In genomic region chr16:85127661-85128346, GRCm38 (mm10) we compare ENCODE assay signal across 10 mouse cellular contexts. TPM values are rescaled to one million over a fixed set of nuclear protein-coding genes. Genes with fewer than 3 reads are reported as not detected.
DNase-seq lines count a peak whose midpoint lies in the region; ATAC-seq and TF ChIP-seq lines count a peak whose summit lies in the region.
"Had no signal": no experiment of that assay in that cellular context is flagged by ENCODE, and none has a peak within 500 bp of the region (broad histone marks: within the 10 kb centered on the region; RNA-seq: fewer than 3 reads in every experiment).

No protein-coding gene starts in this region.

- H3K9me3 ChIP-seq in heart, embryonic 12.5 days (replicated peaks): no peaks in the 10 kb centered on the region; the same call in 1 of the 2 replicates
- no peaks in the 10 kb centered on the region for H3K9me3 ChIP-seq in lung, postnatal 0 days (ENCODE audit: low read length)
- no peaks in the 10 kb centered on the region for H3K9me3 ChIP-seq in forebrain, embryonic 15.5 days
- H3K9me3 ChIP-seq in neural tube, embryonic 15.5 days (replicated peaks): no peaks in the 10 kb centered on the region

- H3K4me2 ChIP-seq in heart, embryonic 12.5 days: no peak overlapping the region
- no peak overlapping the region for H3K4me2 ChIP-seq in lung, postnatal 0 days (replicated peaks; ENCODE audit: low read depth, low read length)
- H3K4me2 ChIP-seq in forebrain, embryonic 15.5 days (replicated peaks): no peak overlapping the region
- H3K4me2 ChIP-seq in neural tube, embryonic 15.5 days: no peak overlapping the region

- H3K9ac ChIP-seq in heart, embryonic 12.5 days: no peak overlapping the region
- no peak overlapping the region for H3K9ac ChIP-seq in lung, postnatal 0 days (replicated peaks; ENCODE audit: low read depth)
- no peak overlapping the region for H3K9ac ChIP-seq in forebrain, embryonic 15.5 days (replicated peaks)
- no peak overlapping the region for H3K9ac ChIP-seq in neural tube, embryonic 15.5 days (replicated peaks)

- 71% methylated on average over 11 of the region's 11 CpGs for WGBS in heart, embryonic 12.5 days
- WGBS in lung, postnatal 0 days: 62% methylated on average over 11 of the region's 11 CpGs
- whole genome bisulfite sequencing in forebrain, embryonic 15.5 days: 65% methylated on average over 11 of the region's 11 CpGs
- WGBS in neural tube, embryonic 15.5 days: 63% methylated on average over 11 of the region's 11 CpGs

- TF ChIP-seq EP300 in lung, postnatal 0 days (IDR thresholded peaks at IDR 0.05): no peak

- DNase-seq in heart, postnatal 25 days (ENCODE audit: low spot score): no peak
- DNase-seq in lung, postnatal 0 days (ENCODE audit: low spot score): no peak
- no peak for DNase-seq in lung, postnatal 25 days (ENCODE audit: low spot score)
- no peak for DNase-seq in thymus, postnatal 10 days (ENCODE audit: low spot score in 2 of 2)
- DNase-seq in frontal cortex, postnatal 36 days (ENCODE audit: low spot score in 2 of 2): no peak
- DNase-seq: kidney, postnatal 4 days; lung, postnatal 10 days had no signal

- no peak for ATAC-seq in heart, embryonic 12.5 days (ENCODE audit: insufficient number of reproducible peaks, low FRiP score)
- ATAC-seq in lung, postnatal 0 days: no peak
- ATAC-seq in forebrain, embryonic 15.5 days (replicated peaks): no peak; the same call in 1 of the 2 replicates
- 0 out of 2 replicates have a peak, but pooled peaks have one; percentile 18 for ATAC-seq in neural tube, embryonic 15.5 days (ENCODE audit: low FRiP score)

- H3K36me3 ChIP-seq in heart, embryonic 12.5 days: 0 out of 2 replicates have a peak, but pooled peaks cover 10% of the 10 kb centered on the region
- no peaks in the 10 kb centered on the region for H3K36me3 ChIP-seq in lung, postnatal 0 days (ENCODE audit: insufficient read depth, low read length)
- H3K36me3 ChIP-seq in forebrain, embryonic 15.5 days: no peaks in the 10 kb centered on the region
- 0 out of 2 replicates have a peak, but pooled peaks cover 3% of the 10 kb centered on the region for H3K36me3 ChIP-seq in neural tube, embryonic 15.5 days

- H3K4me1 ChIP-seq in heart, embryonic 12.5 days (replicated peaks): peaks cover 47% of the 10 kb centered on the region
- H3K4me1 ChIP-seq in lung, postnatal 0 days (ENCODE audit: insufficient read depth, low read depth, low read length): peaks cover 26% of the 10 kb centered on the region
- peaks cover 28% of the 10 kb centered on the region for H3K4me1 ChIP-seq in forebrain, embryonic 15.5 days
- H3K4me1 ChIP-seq in neural tube, embryonic 15.5 days: peaks cover 35% of the 10 kb centered on the region

- no peaks in the 10 kb centered on the region for H3K27me3 ChIP-seq in heart, embryonic 12.5 days (replicated peaks)
- no peaks in the 10 kb centered on the region for H3K27me3 ChIP-seq in lung, postnatal 0 days (replicated peaks; ENCODE audit: insufficient read depth, low read length)
- H3K27me3 ChIP-seq in forebrain, embryonic 15.5 days: no peaks in the 10 kb centered on the region
- H3K27me3 ChIP-seq in neural tube, embryonic 15.5 days (replicated peaks): no peaks in the 10 kb centered on the region

- H3K27ac ChIP-seq in heart, embryonic 12.5 days (ENCODE audit: poor library complexity, severe bottlenecking): peak overlapping the region; percentile 9; the same call in 1 of the 2 replicates
- peak overlapping the region; percentile 74 for H3K27ac ChIP-seq in lung, postnatal 0 days (ENCODE audit: low read length)
- H3K27ac ChIP-seq in forebrain, embryonic 15.5 days (replicated peaks): peak overlapping the region; percentile 80
- peak overlapping the region; percentile 35 for H3K27ac ChIP-seq in neural tube, embryonic 15.5 days (replicated peaks)

- H3K4me3 ChIP-seq in heart, embryonic 12.5 days: no peak overlapping the region
- H3K4me3 ChIP-seq in lung, postnatal 0 days (ENCODE audit: low read depth, low read length): no peak overlapping the region
- no peak overlapping the region for H3K4me3 ChIP-seq in forebrain, embryonic 15.5 days
- no peak overlapping the region for H3K4me3 ChIP-seq in neural tube, embryonic 15.5 days (replicated peaks)

- no peak for TF ChIP-seq CTCF in lung, postnatal 0 days (IDR thresholded peaks at IDR 0.05)

- intact Hi-C loops in heart, postnatal 25 days (cut with DNase I): no loop called here

RNA-seq across cellular contexts. Expression of gene App, which starts 45.8 kb away (rescaled TPM):
- 202 and 216 TPM in 2 replicates for polyA plus RNA-seq in heart, embryonic 12.5 days (2016; fragmentation: Nextera tagmentation; extraction: Ambion mirVana)
- total RNA-seq in heart, postnatal 25 days (2021): 100 to 1,000 TPM; 142 to 157 TPM
- 425 and 457 TPM in 2 replicates for polyA plus RNA-seq in lung, postnatal 0 days (2015; fragmentation: Nextera tagmentation; extraction: Ambion mirVana)
- 260 and 266 TPM in 2 replicates for polyA plus RNA-seq in forebrain, embryonic 15.5 days (2015; fragmentation: Nextera tagmentation; extraction: Ambion mirVana)
- 454 and 487 TPM in 2 replicates for polyA plus RNA-seq in neural tube, embryonic 15.5 days (2015; fragmentation: Nextera tagmentation; extraction: Ambion mirVana)

Comparison
In these comparisons a context has a peak if more than half of its experiments do, and no peak if none do; other contexts are left out.
1. H3K27ac ChIP-seq: peak in every context shown above with its lines; median percentile 80 in forebrain, embryonic 15.5 days; 74 in lung, postnatal 0 days; 35 in neural tube, embryonic 15.5 days; 9 in heart, embryonic 12.5 days.